Mouse (Mus musculus): Measurements from ENCODE around the gene Efemp1.

Gene Efemp1

GRCm38 (mm10) chr11:28939651-28940050 is 86.6 kb downstream of the Efemp1 start:
- no peak for DNase-seq

GRCm38 (mm10) chr11:28951586-28952210 is 98.7 kb downstream of the Efemp1 start:
- no peak for DNase-seq

DNA sequence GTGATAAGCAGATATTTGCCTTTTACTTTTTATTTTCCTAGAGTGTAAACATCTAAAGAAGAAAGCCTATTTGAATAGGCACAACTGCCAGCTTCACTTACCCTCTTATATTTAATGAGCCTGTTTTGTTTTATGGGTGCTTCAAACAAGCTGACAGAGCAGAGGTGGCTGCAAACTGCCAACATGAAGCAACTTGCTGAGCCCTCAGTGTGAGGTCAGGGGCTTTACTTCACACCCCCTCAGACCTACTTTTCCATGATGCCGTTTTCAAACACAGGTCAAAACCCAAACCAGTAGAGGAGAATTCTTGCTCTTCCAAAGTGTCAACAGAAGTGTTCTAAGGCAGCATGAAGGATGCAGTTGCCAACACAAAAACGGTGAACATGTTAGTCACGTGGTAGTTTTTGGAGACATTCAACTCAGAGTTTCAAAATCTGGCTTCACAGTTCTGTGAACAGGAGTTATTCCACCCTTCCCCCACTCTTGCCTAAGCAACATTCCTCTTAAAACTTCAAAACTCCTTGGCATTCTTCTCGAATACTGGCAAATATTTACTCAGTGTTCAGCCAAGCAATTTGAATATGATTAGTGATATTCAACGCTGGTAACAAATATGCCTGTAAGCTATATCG is 101.8 kb downstream of the Efemp1 start:
- no peak for DNase-seq

DNA sequence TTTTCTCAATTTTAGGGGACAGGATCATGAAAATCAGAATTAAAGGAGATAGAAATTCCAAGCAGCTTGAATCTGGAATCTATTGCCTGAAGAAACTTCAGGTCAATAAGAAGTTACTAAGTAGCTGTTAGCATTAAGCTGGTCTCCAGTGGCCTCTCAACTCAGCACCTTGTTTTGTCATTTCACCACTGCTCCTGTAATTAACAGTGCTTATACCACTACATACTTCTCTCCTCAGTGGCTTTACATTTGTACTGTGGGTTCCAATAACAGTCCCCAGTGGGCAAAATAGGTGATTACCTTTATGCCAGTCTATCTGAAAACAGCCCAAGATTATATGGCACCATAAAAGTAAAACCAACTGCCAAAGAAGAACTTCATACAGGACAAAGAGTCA is 102.3 kb downstream of the Efemp1 start:
- no peak for DNase-seq

DNA sequence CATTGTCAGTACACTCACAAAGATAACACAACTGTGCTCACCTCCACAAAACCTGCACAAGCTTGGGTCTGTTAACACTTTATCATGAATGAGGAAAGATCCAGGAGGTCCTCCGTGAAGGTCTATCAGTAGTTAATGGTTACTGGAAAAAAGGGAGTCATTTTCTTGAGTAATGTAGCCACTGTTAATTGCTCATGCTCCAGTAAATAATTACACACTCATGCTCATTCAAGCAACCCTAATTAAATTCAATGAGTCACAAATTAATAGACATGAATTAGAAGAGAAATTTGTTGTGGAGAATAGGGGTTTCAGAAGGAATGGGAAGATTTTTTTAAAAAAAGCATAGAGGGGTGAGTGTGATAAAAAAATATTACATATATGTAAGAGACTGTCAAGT is 108.4 kb downstream of the Efemp1 start:
- no peak for DNase-seq
